Mouse (Mus musculus) stomach, postnatal 0 days (tissue): ENCODE measurements around the gene Tmem41a.

Source experiments
- CTCF ChIP-seq: IDR thresholded peaks from 2 replicates; pipeline ENCODE4 v1.5.1; 2016; ENCODE audit warnings: antibody characterized with exemption, low read depth, mild to moderate bottlenecking, moderate library complexity
- EP300 ChIP-seq: optimal IDR thresholded peaks from 2 replicates; pipeline ENCODE3; 2016; ENCODE audit warnings: antibody characterized with exemption

- TF ChIP-seq CTCF (no peak), EP300 (no peak)
Measured at GRCm38 (mm10) chr16:21906902-21907301, 40.5 kb downstream of the Tmem41a start.
